ENCODE assay signal across 8 mouse cellular contexts in the genomic region with DNA sequence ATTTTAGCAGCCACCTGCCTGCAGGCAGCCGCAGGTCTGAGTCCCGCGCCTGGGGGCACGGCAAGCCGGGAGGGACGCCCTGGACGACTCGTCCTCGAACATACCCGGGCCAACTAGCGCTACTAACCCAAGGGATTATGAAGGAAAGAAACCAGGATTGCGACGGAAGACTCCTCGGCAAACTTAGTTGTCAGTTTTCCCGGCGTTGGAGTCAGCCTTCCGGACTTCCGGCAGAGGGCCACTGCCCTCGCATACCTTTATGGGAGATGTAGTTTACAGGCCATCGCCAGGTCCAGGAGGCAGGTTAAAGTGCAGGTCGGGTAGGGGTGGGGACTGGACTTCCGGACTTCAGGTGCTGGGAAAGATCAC. TPM values are rescaled to one million over a fixed set of nuclear protein-coding genes. Genes with fewer than 3 reads are reported as not detected.
DNase-seq lines count a peak whose midpoint lies in the region; ATAC-seq and TF ChIP-seq lines count a peak whose summit lies in the region.

A gene (minus strand): TSS at position 282 of the 369 bp plus-strand sequence.

- H3K36me3 ChIP-seq in forebrain, embryonic 13.5 days (ENCODE audit: poor library complexity, severe bottlenecking) = no peaks in the 10 kb centered on the region
- no peaks in the 10 kb centered on the region for H3K36me3 ChIP-seq in heart, postnatal 0 days (replicated peaks; ENCODE audit: control insufficient read depth, insufficient read depth, low read length)
- no peaks in the 10 kb centered on the region for H3K36me3 ChIP-seq in liver, embryonic 14.5 days (replicated peaks; ENCODE audit: control insufficient read depth, insufficient read depth, low read depth)
- H3K36me3 ChIP-seq in neural tube, embryonic 11.5 days (ENCODE audit: control insufficient read depth, insufficient read depth, low read length) = no peaks in the 10 kb centered on the region
- no peaks in the 10 kb centered on the region for H3K36me3 ChIP-seq in testis, adult 2 months (ENCODE audit: control insufficient read depth, insufficient read depth, low read length)

- WGBS in forebrain, embryonic 13.5 days = under 1% methylated on average over 22 of the region's 22 CpGs
- under 1% methylated on average over 22 of the region's 22 CpGs for WGBS in heart, postnatal 0 days
- under 1% methylated on average over 22 of the region's 22 CpGs for WGBS in liver, embryonic 14.5 days (ENCODE audit: insufficient replicate concordance)
- WGBS in neural tube, embryonic 11.5 days = under 1% methylated on average over 22 of the region's 22 CpGs

- H3K9ac ChIP-seq in forebrain, embryonic 13.5 days = peak within 1 kb of the TSS; percentile 72
- H3K9ac ChIP-seq in heart, postnatal 0 days (replicated peaks; ENCODE audit: low read depth, low read length) = peak within 1 kb of the TSS; percentile 63
- peak within 1 kb of the TSS; percentile 84 for H3K9ac ChIP-seq in liver, embryonic 14.5 days (replicated peaks)
- peak within 1 kb of the TSS; percentile 71 for H3K9ac ChIP-seq in neural tube, embryonic 11.5 days (ENCODE audit: low read length)

- peaks cover 6% of the 10 kb centered on the region for H3K4me1 ChIP-seq in forebrain, embryonic 13.5 days
- H3K4me1 ChIP-seq in heart, postnatal 0 days (ENCODE audit: control insufficient read depth, insufficient read depth) = 0 out of 2 replicates have a peak, but pooled peaks cover 7% of the 10 kb centered on the region
- H3K4me1 ChIP-seq in liver, embryonic 14.5 days (replicated peaks; ENCODE audit: control insufficient read depth in 2 of 2, insufficient read depth in 2 of 2, low read length in 1 of 2) = peaks cover 4 to 6% of the 10 kb centered on the region in 2 experiments
- H3K4me1 ChIP-seq in neural tube, embryonic 11.5 days (ENCODE audit: control insufficient read depth, insufficient read depth, low read length) = no peaks in the 10 kb centered on the region
- H3K4me1 ChIP-seq in testis, adult 2 months (ENCODE audit: control insufficient read depth, insufficient read depth, low read length) = no peaks in the 10 kb centered on the region; the same call in 1 of the 2 replicates

- peak within 1 kb of the TSS; percentile 60 for H3K4me3 ChIP-seq in forebrain, embryonic 13.5 days
- peak within 1 kb of the TSS; percentile 73 for H3K4me3 ChIP-seq in heart, postnatal 0 days (ENCODE audit: low read depth, low read length)
- H3K4me3 ChIP-seq in liver, embryonic 14.5 days (ENCODE audit: insufficient read depth in 1 of 2, low read depth in 2 of 2, low read length in 2 of 2) = peak within 1 kb of the TSS; percentile 87 to 96
- peak within 1 kb of the TSS; percentile 57 for H3K4me3 ChIP-seq in neural tube, embryonic 11.5 days (ENCODE audit: low read depth, low read length)
- peak within 1 kb of the TSS; percentile 97 for H3K4me3 ChIP-seq in testis, adult 2 months (ENCODE audit: control insufficient read depth, low read depth, low read length)

- peak; percentile 32 for ATAC-seq in CD4-positive, CD25-positive, alpha-beta regulatory T cell, adult 4 months
- ATAC-seq in forebrain, embryonic 13.5 days = peak; percentile 86
- peak; percentile 87 for ATAC-seq in heart, postnatal 0 days (ENCODE audit: insufficient read depth, low read depth)
- ATAC-seq in liver, embryonic 14.5 days (ENCODE audit: insufficient read depth) = peak; percentile 77
- peak; percentile 86 for ATAC-seq in neural tube, embryonic 11.5 days (ENCODE audit: insufficient read depth, low FRiP score, low TSS enrichment)

- no peaks in the 10 kb centered on the region for H3K9me3 ChIP-seq in forebrain, embryonic 13.5 days (replicated peaks)
- no peaks in the 10 kb centered on the region for H3K9me3 ChIP-seq in heart, postnatal 0 days (replicated peaks; ENCODE audit: control insufficient read depth, low read length)
- H3K9me3 ChIP-seq in liver, embryonic 14.5 days (ENCODE audit: control insufficient read depth, low read length) = no peaks in the 10 kb centered on the region
- H3K9me3 ChIP-seq in neural tube, embryonic 11.5 days (ENCODE audit: control insufficient read depth, low read length) = no peaks in the 10 kb centered on the region

- peak; percentile 39 for DNase-seq in cerebellum, adult 11 months
- DNase-seq in heart, postnatal 0 days (ENCODE audit: low spot score) = peak; percentile 43
- DNase-seq in kidney, postnatal 4 days = peak; percentile 71 to 82
- peak; percentile 28 to 50 (median 42) for DNase-seq in liver, embryonic 14.5 days (ENCODE audit: low read depth in 3 of 3, low spot score in 3 of 3)
- DNase-seq in neural tube, embryonic 11.5 days (ENCODE audit: low spot score) = peak; percentile 67

- no peak for TF ChIP-seq POLR2A in testis, adult 2 months (IDR thresholded peaks at IDR 0.05; ENCODE audit: control insufficient read depth, low read depth, low read length)

- H3K27me3 ChIP-seq in forebrain, embryonic 13.5 days = no peaks in the 10 kb centered on the region
- no peaks in the 10 kb centered on the region for H3K27me3 ChIP-seq in heart, postnatal 0 days (ENCODE audit: control insufficient read depth, insufficient read depth, low read length)
- no peaks in the 10 kb centered on the region for H3K27me3 ChIP-seq in liver, embryonic 14.5 days (ENCODE audit: control insufficient read depth, insufficient read depth, low read length)
- no peaks in the 10 kb centered on the region for H3K27me3 ChIP-seq in neural tube, embryonic 11.5 days (ENCODE audit: control insufficient read depth, insufficient read depth, low read length)
- H3K27me3 ChIP-seq in testis, adult 2 months (ENCODE audit: control insufficient read depth, insufficient read depth, low read length) = no peaks in the 10 kb centered on the region

- TF ChIP-seq CTCF in heart, postnatal 0 days (IDR thresholded peaks at IDR 0.05; ENCODE audit: low read depth) = 0 out of 2 replicates have a peak, but pooled peaks have one; percentile 3
- TF ChIP-seq CTCF in liver, embryonic 14.5 days (IDR thresholded peaks at IDR 0.05; ENCODE audit: low read depth) = peak; percentile 38
- no peak for TF ChIP-seq CTCF in testis, adult 2 months (IDR thresholded peaks at IDR 0.05; ENCODE audit: control insufficient read depth, insufficient read depth, insufficient replicate concordance, low read depth, low read length)

- no peak within 1 kb of the TSS for H3K27ac ChIP-seq in forebrain, embryonic 13.5 days
- H3K27ac ChIP-seq in heart, postnatal 0 days (ENCODE audit: low read depth) = peak within 1 kb of the TSS; percentile 66
- peak within 1 kb of the TSS; percentile 60 for H3K27ac ChIP-seq in liver, embryonic 14.5 days
- H3K27ac ChIP-seq in neural tube, embryonic 11.5 days (ENCODE audit: low read depth, low read length) = no peak within 1 kb of the TSS
- peak within 1 kb of the TSS; percentile 56 for H3K27ac ChIP-seq in testis, adult 2 months (ENCODE audit: control insufficient read depth, insufficient read depth, low read depth, low read length)

- TF ChIP-seq EP300 in heart, postnatal 0 days (IDR thresholded peaks at IDR 0.05; ENCODE audit: low read depth) = no peak
- TF ChIP-seq EP300 in liver, embryonic 14.5 days (IDR thresholded peaks at IDR 0.05; ENCODE audit: low read depth) = no peak

- H3K4me2 ChIP-seq in forebrain, embryonic 13.5 days = peak within 1 kb of the TSS; percentile 80
- peak within 1 kb of the TSS; percentile 93 for H3K4me2 ChIP-seq in heart, postnatal 0 days (ENCODE audit: low read depth, low read length)
- peak within 1 kb of the TSS; percentile 90 for H3K4me2 ChIP-seq in liver, embryonic 14.5 days (ENCODE audit: low read depth)
- peak within 1 kb of the TSS; percentile 61 for H3K4me2 ChIP-seq in neural tube, embryonic 11.5 days (ENCODE audit: low read depth)

RNA-seq across cellular contexts. Expression of the gene that starts here (rescaled TPM):
- polyA plus RNA-seq in CD4-positive, CD25-positive, alpha-beta regulatory T cell, adult 4 months (2017; shearing (Covaris generic)) = under 1 TPM in 1 of 2 experiments, not detected in 1; 0.63 TPM
- polyA plus RNA-seq in forebrain, embryonic 13.5 days (2015; fragmentation: Nextera tagmentation; extraction: Ambion mirVana) = 4.5 and 4.9 TPM in 2 replicates
- total RNA-seq in heart, postnatal 0 days (2014; rRNA removed; ENCODE audit: low replicate concordance) = 7.8 and 8.3 TPM in 2 replicates
- polyA plus RNA-seq in heart, postnatal 0 days (2015; fragmentation: Nextera tagmentation; extraction: Ambion mirVana) = 3.6 and 4.2 TPM in 2 replicates
- polyA plus RNA-seq in liver, embryonic 14.5 days (2012; rRNA removed) = 2.2 and 3.2 TPM in 2 replicates
- polyA plus RNA-seq in liver, embryonic 14.5 days (2014; fragmentation: Nextera tagmentation; extraction: Ambion mirVana) = 2.8 and 3.1 TPM in 2 replicates
- polyA plus RNA-seq in neural tube, embryonic 11.5 days (2014; fragmentation: Nextera tagmentation; extraction: Ambion mirVana) = 5.3 and 6.6 TPM in 2 replicates
- polyA plus RNA-seq in testis, adult 2 months (2012; rRNA removed) = 0.75 and 1.2 TPM in 2 replicates

Comparison
In these comparisons a context has a peak if more than half of its experiments do, and no peak if none do; other contexts are left out.
1. Peak in ATAC-seq in CD4-positive, CD25-positive, alpha-beta regulatory T cell, adult 4 months; RNA of the gene not detected or under 1 TPM.
2. ATAC-seq: peak in every context shown above with its lines; median percentile 87 in heart, postnatal 0 days; 86 in forebrain, embryonic 13.5 days; 86 in neural tube, embryonic 11.5 days; 77 in liver, embryonic 14.5 days; 32 in CD4-positive, CD25-positive, alpha-beta regulatory T cell, adult 4 months.
3. H3K27ac ChIP-seq: peak in heart, postnatal 0 days (single experiment), liver, embryonic 14.5 days (single experiment) and testis, adult 2 months (single experiment); none in forebrain, embryonic 13.5 days (single experiment) and neural tube, embryonic 11.5 days (single experiment).
4. Peak in every context shown above with its lines, with median percentiles within 50 percentile points of each other: DNase-seq, H3K4me2 ChIP-seq, H3K4me3 ChIP-seq and H3K9ac ChIP-seq.